Mouse (Mus musculus) olfactory bulb, adult 2 months (tissue): ENCODE results near the gene Afp. TPM values are rescaled to one million over a fixed set of nuclear protein-coding genes. Genes with fewer than 3 reads are reported as not detected.

Source experiments
- H3K27ac ChIP-seq: fragments of 200-500 bp; 2 replicates; pipeline ENCODE4 v1.5.1; 2012; ENCODE audit warnings: low read depth, low read length; ENCODE audit not compliant: insufficient read depth
- H3K4me1 ChIP-seq: fragments of 200-500 bp; 2 replicates; pipeline ENCODE4 v1.6.1; 2012; ENCODE audit warnings: low read length; ENCODE audit not compliant: control insufficient read depth, insufficient read depth
- H3K4me3 ChIP-seq: fragments of 200-500 bp; 2 replicates; pipeline ENCODE4 v1.5.1; 2012; ENCODE audit warnings: mild to moderate bottlenecking, low read depth, low read length, moderate library complexity; ENCODE audit not compliant: insufficient read depth
- CTCF ChIP-seq: fragments of 200-500 bp; IDR thresholded peaks from 2 replicates; pipeline ENCODE4 v1.5.1; 2012; ENCODE audit warnings: low read depth, mild to moderate bottlenecking, low read length, moderate library complexity; ENCODE audit not compliant: insufficient read depth
- POLR2A ChIP-seq: fragments of 200-500 bp; IDR thresholded peaks from 2 replicates; pipeline ENCODE4 v1.6.1; 2012; ENCODE audit warnings: mild to moderate bottlenecking, low read depth, low read length, moderate library complexity; ENCODE audit not compliant: insufficient read depth
- WGBS: fragments of 180-500 bp; shearing (Covaris S2); methylation state at CpG from one replicate; pipeline ENCODE4 v1.1.7; 2018; 5-methylcytosine and 5-hydroxymethylcytosine counted together
- polyA plus RNA-seq: library from polyadenylated mRNA; stranded (reverse); fragments of >200 nt; gene quantifications from 2 replicates; pipeline ENCODE4 v1.2.4, GENCODE M21; 2012; ENCODE audit warnings: low replicate concordance; ENCODE audit not compliant: missing spikeins, insufficient read depth, insufficient read length

Afp gene
- polyA plus RNA-seq, 1 experiment, result not detected

DNA sequence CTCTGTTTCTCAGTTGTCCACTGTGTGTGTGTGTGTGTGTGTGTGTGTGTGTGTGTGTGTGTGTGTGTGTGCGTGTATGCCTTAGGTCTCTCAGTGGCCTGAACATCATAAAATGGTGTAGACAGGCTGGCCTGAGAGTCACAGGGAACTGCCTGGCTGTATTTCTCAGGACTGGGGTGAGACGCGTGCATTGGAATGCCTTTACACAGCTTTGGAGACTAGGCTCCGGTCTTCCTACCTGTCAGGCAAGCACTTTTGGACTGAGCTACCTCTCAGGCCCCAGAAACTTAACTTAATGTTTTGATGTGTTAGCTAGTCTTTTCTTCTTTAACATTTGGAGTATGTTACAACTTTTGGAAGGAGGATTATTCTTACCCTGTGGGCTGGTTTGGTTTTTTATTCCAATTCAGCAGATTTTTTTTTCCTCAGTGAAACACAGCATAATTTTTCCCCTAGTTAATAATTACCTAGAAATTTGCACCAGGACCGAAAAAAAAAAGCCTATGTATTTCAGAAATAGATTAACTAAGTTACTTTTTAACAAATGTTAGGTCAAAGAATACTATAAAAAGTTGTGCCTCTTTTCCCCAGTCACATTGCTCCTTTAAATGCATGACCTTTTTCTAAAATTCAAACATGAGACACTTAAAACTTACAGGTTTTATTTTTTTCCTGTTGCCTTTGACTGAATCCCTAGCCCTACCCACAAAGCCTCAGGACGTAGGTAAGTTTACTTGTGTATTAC, 28.0 kb downstream of the Afp start, which contains the start of gene Afm:
Afm (plus strand) TSS at position 577 of the 745 bp plus-strand sequence.
- Histone ChIP-seq H3K27ac (no peak within 1 kb of the TSS), H3K4me1 (no peaks in the 10 kb centered on the region), H3K4me3 (no peak within 1 kb of the TSS)
- 89% methylated on average over 6 of the region's 6 CpGs for WGBS
- no peak for TF ChIP-seq POLR2A
- no peak for TF ChIP-seq CTCF

DNA sequence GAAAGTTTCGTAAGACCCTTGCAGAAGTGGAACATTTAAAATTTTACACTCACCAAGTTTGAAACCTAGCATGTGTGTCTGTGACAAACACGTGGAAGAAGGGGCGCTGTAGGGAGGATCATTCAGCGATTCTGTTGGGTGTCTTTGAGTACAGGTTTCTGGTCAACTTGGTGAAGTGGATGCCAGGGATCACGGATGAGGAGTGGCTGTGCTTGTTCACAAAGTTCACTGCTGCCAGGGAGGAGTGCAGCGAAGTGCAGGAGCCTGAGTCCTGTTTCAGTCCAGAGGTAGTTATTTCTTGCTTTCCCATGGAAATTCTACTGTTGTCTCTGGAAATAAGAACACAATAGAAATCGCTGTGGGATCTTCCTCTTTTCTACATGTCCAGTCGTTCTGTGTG, 60.7 kb downstream of the Afp start:
- Histone ChIP-seq H3K27ac (no peak overlapping the region), H3K4me1 (no peaks in the 10 kb centered on the region), H3K4me3 (no peak overlapping the region)
- TF ChIP-seq POLR2A, result no peak
- no peak for TF ChIP-seq CTCF
- WGBS, result 86% methylated on average over 8 of the region's 8 CpGs

DNA sequence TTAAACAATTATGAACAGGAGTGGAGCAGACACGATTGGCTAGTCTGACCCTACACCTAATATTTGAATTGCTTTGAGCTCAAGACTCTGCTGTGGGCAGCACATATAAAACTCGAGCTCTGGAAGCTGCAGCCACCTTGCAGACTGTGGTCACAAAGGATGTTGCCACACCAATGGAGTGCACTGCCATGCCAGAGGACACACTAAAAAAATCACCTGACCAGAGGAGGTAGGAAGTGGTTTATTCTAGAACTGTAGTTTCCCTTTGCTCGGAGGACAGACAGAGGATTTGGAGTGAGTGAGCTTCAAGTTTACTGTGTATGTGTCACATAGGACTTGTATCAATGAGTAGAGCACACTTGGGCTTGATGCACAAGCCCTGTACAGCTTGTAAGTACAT, 65.5 kb downstream of the Afp start:
- no peak overlapping the region for H3K27ac ChIP-seq
- TF ChIP-seq CTCF (no peak), POLR2A (no peak)
- WGBS, result 87% methylated on average over 3 of the region's 3 CpGs
- no peak overlapping the region for H3K4me3 ChIP-seq
- H3K4me1 ChIP-seq, result no peaks in the 10 kb centered on the region

Other genes with a start within 250 kb of the Afp start
- 221 TPM in 1 of 2 replicates, not detected in the other for gene Ankrd17, start 124.2 kb upstream of the Afp start, polyA plus RNA-seq
- gene Gm9958, start 123.5 kb upstream of the Afp start, polyA plus RNA-seq, result not detected in 2 replicates
- gene Alb, start 29.8 kb upstream of the Afp start, polyA plus RNA-seq, result not detected in 2 replicates
- gene Afm, start 28.2 kb downstream of the Afp start, polyA plus RNA-seq, result not detected in 2 replicates
- gene 5830473C10Rik, start 70.4 kb downstream of the Afp start, polyA plus RNA-seq, result not detected in 2 replicates
- not detected in 2 replicates for gene Rassf6, start 149.9 kb downstream of the Afp start, polyA plus RNA-seq